Mouse (Mus musculus): ENCODE measurements around the gene Arhgap42.

DNA sequence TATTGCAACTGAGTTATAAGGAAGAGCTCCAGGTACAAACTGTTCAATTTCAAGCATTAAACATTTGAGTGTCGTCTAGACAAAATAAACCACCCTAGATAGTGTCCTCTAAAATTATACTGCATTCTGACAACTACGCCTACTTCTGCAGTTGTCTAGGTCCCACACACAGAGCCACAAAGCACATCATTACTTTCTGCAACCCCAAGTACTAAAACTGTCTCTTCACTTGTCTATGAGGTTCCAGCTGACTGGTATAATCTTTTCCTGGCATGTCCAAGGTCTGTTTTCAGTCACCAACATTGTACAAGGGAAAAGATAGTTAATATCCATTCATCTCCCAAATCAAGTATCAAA, 136.8 kb downstream of the Arhgap42 start:
- TF ChIP-seq CTCF (conservative IDR thresholded peaks at IDR 0.05; ENCODE audit: insufficient read depth, insufficient read length, low read depth, low read length): no peak
- TF ChIP-seq POLR2A (IDR thresholded peaks at IDR 0.05; ENCODE audit: low read depth, low read length): no peak
